Mouse (Mus musculus): ENCODE measurements around the gene Fam110a. TPM values are rescaled to one million over a fixed set of nuclear protein-coding genes. Genes with fewer than 3 reads are reported as not detected.

The Fam110a gene
- total and polyA plus RNA-seq, 2 experiments from 2014 or later: 3.0 to 6.2 TPM

- no peaks in the 10 kb centered on the region for H3K4me1 ChIP-seq (ENCODE audit: control insufficient read depth, insufficient read depth)
Measured at GRCm38 (mm10) chr2:151986958-151987357, 6.9 kb upstream of the Fam110a start.

GRCm38 (mm10) chr2:151985426-151986172 is 5.6 kb upstream of the Fam110a start:
- Histone ChIP-seq H3K9me3 (replicated peaks; ENCODE audit: control insufficient read depth, low read length) (no peaks in the 10 kb centered on the region), H3K27me3 (ENCODE audit: control insufficient read depth, insufficient read depth, low read length) (0 out of 2 replicates have a peak, but pooled peaks cover 2% of the 10 kb centered on the region), H3K4me1 (ENCODE audit: control insufficient read depth, insufficient read depth) (no peaks in the 10 kb centered on the region), H3K27ac (ENCODE audit: low read depth) (no peak overlapping the region), H3K36me3 (replicated peaks; ENCODE audit: control insufficient read depth, insufficient read depth, low read length) (no peaks in the 10 kb centered on the region), H3K4me2 (ENCODE audit: low read depth, low read length) (no peak overlapping the region), H3K9ac (replicated peaks; ENCODE audit: low read depth, low read length) (no peak overlapping the region), H3K4me3 (ENCODE audit: low read depth, low read length) (no peak overlapping the region)
- TF ChIP-seq CTCF (IDR thresholded peaks at IDR 0.05; ENCODE audit: low read depth): no peak
- no peak for TF ChIP-seq EP300 (IDR thresholded peaks at IDR 0.05; ENCODE audit: low read depth)
- WGBS: 56% methylated on average over 7 of the region's 7 CpGs
- DNase-seq (ENCODE audit: low spot score) (peak; percentile 32), ATAC-seq (ENCODE audit: insufficient read depth, low read depth) (no peak)

More at GRCm38 (mm10) chr2:151986958-151987357, 6.9 kb upstream of the Fam110a start:
- no peak for ATAC-seq (ENCODE audit: insufficient read depth, low read depth)
- Histone ChIP-seq H3K4me2 (ENCODE audit: low read depth, low read length) (no peak overlapping the region), H3K9ac (replicated peaks; ENCODE audit: low read depth, low read length) (no peak overlapping the region), H3K36me3 (replicated peaks; ENCODE audit: control insufficient read depth, insufficient read depth, low read length) (no peaks in the 10 kb centered on the region), H3K27ac (ENCODE audit: low read depth) (no peak overlapping the region), H3K9me3 (replicated peaks; ENCODE audit: control insufficient read depth, low read length) (no peaks in the 10 kb centered on the region), H3K27me3 (ENCODE audit: control insufficient read depth, insufficient read depth, low read length) (0 out of 2 replicates have a peak, but pooled peaks cover 6% of the 10 kb centered on the region), H3K4me3 (ENCODE audit: low read depth, low read length) (no peak overlapping the region)
- DNase-seq (ENCODE audit: low spot score): no peak
- TF ChIP-seq CTCF (IDR thresholded peaks at IDR 0.05; ENCODE audit: low read depth) (no peak), EP300 (IDR thresholded peaks at IDR 0.05; ENCODE audit: low read depth) (no peak)
- WGBS: 69% methylated on average over 8 of the region's 8 CpGs

DNA sequence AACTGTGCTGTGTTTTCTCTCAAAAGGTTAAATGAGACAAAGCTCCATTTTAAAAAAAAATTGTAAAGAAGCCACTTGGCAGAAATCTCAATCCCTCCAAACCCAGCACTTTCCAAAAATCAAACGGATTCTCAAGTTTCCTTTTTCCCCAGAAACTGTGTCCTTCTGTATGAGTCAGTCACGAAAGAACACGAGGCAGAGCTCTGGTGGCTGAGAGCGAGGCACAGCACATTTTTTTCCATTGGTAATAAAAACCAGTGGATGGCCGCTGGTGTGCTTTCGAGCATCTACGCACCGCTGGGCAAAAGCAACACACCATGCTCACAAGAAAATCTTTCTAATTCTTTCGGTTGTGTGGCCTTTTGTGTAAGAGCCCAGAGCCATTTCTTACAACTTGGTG is 4.0 kb upstream of the Fam110a start:
- Histone ChIP-seq H3K4me3 (ENCODE audit: low read depth, low read length) (no peak overlapping the region), H3K4me2 (ENCODE audit: low read depth, low read length) (no peak overlapping the region), H3K4me1 (ENCODE audit: control insufficient read depth, insufficient read depth) (peaks cover 6% of the 10 kb centered on the region; the same call in 1 of the 2 replicates), H3K9ac (replicated peaks; ENCODE audit: low read depth, low read length) (no peak overlapping the region), H3K36me3 (replicated peaks; ENCODE audit: control insufficient read depth, insufficient read depth, low read length) (no peaks in the 10 kb centered on the region), H3K27ac (ENCODE audit: low read depth) (no peak overlapping the region), H3K27me3 (ENCODE audit: control insufficient read depth, insufficient read depth, low read length) (0 out of 2 replicates have a peak, but pooled peaks cover 2% of the 10 kb centered on the region), H3K9me3 (replicated peaks; ENCODE audit: control insufficient read depth, low read length) (no peaks in the 10 kb centered on the region)
- 68% methylated on average over 9 of the region's 9 CpGs for WGBS
- ATAC-seq (ENCODE audit: insufficient read depth, low read depth): no peak
- DNase-seq (ENCODE audit: low spot score): no peak
- TF ChIP-seq CTCF (IDR thresholded peaks at IDR 0.05; ENCODE audit: low read depth): no peak
- no peak for TF ChIP-seq EP300 (IDR thresholded peaks at IDR 0.05; ENCODE audit: low read depth)

DNA sequence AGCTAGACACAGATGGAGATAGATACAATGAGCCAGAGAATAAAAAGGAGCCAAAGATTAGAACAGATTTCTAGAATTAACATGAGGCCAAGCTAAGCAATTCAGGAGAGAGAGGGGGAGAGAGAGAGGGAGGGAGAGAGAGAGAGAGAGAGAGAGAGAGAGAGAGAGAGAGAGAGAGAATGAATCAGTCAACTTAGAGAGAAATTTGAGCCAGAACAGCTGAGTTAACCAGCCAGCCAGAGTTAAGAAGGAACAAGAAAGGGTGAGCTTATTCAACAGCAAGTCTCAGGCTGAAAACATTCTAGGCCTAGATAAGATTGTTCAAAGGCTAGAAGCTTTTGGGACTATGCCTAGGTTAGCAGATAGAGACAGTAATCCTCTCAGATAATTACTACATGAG is 2.5 kb upstream of the Fam110a start:
- no peak for TF ChIP-seq CTCF (IDR thresholded peaks at IDR 0.05; ENCODE audit: low read depth)
- no peak for TF ChIP-seq EP300 (IDR thresholded peaks at IDR 0.05; ENCODE audit: low read depth)
- Histone ChIP-seq H3K27me3 (ENCODE audit: control insufficient read depth, insufficient read depth, low read length) (0 out of 2 replicates have a peak, but pooled peaks cover 2% of the 10 kb centered on the region), H3K9me3 (replicated peaks; ENCODE audit: control insufficient read depth, low read length) (no peaks in the 10 kb centered on the region), H3K4me3 (ENCODE audit: low read depth, low read length) (no peak overlapping the region), H3K4me2 (ENCODE audit: low read depth, low read length) (no peak overlapping the region), H3K27ac (ENCODE audit: low read depth) (no peak overlapping the region), H3K9ac (replicated peaks; ENCODE audit: low read depth, low read length) (no peak overlapping the region), H3K36me3 (replicated peaks; ENCODE audit: control insufficient read depth, insufficient read depth, low read length) (no peaks in the 10 kb centered on the region), H3K4me1 (ENCODE audit: control insufficient read depth, insufficient read depth) (peaks cover 18% of the 10 kb centered on the region; the same call in 1 of the 2 replicates)
- ATAC-seq (ENCODE audit: insufficient read depth, low read depth): no peak
- no peak for DNase-seq (ENCODE audit: low spot score)

- Histone ChIP-seq H3K4me3 (ENCODE audit: low read depth, low read length) (no peak overlapping the region), H3K9me3 (replicated peaks; ENCODE audit: control insufficient read depth, low read length) (no peaks in the 10 kb centered on the region), H3K4me2 (ENCODE audit: low read depth, low read length) (no peak overlapping the region), H3K4me1 (ENCODE audit: control insufficient read depth, insufficient read depth) (peaks cover 19% of the 10 kb centered on the region; the same call in 1 of the 2 replicates), H3K27ac (ENCODE audit: low read depth) (no peak overlapping the region), H3K9ac (replicated peaks; ENCODE audit: low read depth, low read length) (no peak overlapping the region), H3K27me3 (ENCODE audit: control insufficient read depth, insufficient read depth, low read length) (no peaks in the 10 kb centered on the region), H3K36me3 (replicated peaks; ENCODE audit: control insufficient read depth, insufficient read depth, low read length) (no peaks in the 10 kb centered on the region)
- ATAC-seq (ENCODE audit: insufficient read depth, low read depth) (no peak), DNase-seq (ENCODE audit: low spot score) (no peak)
- TF ChIP-seq EP300 (IDR thresholded peaks at IDR 0.05; ENCODE audit: low read depth) (no peak), CTCF (IDR thresholded peaks at IDR 0.05; ENCODE audit: low read depth) (no peak)
- WGBS: 66% methylated on average over 6 of the region's 6 CpGs
Measured at GRCm38 (mm10) chr2:151981268-151981667, 1.2 kb upstream of the Fam110a start.

All from heart, postnatal 0 days (tissue).